Mouse (Mus musculus) C2C12 (cell line): Measurements from ENCODE around the gene Npr1.

ENCODE experiments used
- CTCF ChIP-seq: IDR thresholded peaks from one replicate; pipeline ENCODE4 v1.5.1; 2011; ENCODE audit not compliant: control insufficient read depth, insufficient read depth, insufficient read length
- MAX ChIP-seq: IDR thresholded peaks from one replicate; pipeline ENCODE4 v1.6.1; 2011; ENCODE audit warnings: mild to moderate bottlenecking, control low read depth

GRCm38 (mm10) chr3:90454931-90455330, 10.7 kb downstream of the Npr1 start:
- TF ChIP-seq MAX, result no peak
- TF ChIP-seq CTCF, result no peak
